Mouse (Mus musculus) activated CD4-positive, CD25-positive, alpha-beta regulatory T cell (primary cell): ENCODE data around the gene Sash3. TPM values are rescaled to one million over a fixed set of nuclear protein-coding genes. Genes with fewer than 3 reads are reported as not detected.

Experiments used
- polyA plus RNA-seq, 2 experiments: library from polyadenylated mRNA; unstranded; fragments of 100-300 nt; shearing (Covaris generic); gene quantifications; one replicate each; pipeline ENCODE4 v1.2.1; 2017

The Sash3 gene
- polyA plus RNA-seq, result 100 to 1,000 TPM; 323 to 455 TPM

DNA sequence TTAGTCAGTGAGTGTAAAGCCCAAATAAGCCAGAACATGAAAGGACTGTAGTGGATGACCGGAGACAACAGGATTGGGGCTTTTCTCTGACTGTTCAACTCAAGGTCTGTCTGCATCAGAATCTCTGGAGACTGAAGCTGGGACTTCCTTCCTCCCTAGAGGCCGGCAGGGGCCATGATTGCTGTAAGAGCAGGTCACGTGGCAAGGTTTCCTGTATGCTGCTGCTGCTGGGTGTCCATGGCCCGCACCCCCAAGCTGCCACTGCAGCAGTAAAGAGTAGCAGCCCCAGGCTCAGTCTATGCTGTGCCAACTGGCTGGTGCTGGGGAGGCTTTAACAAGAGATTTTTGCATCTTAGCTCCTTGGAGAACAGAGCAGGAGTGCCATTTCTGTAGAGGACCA lies at the start of gene Sash3:
Gene Sash3 (plus strand): TSS at position 175 of the 400 bp plus-strand sequence.

DNA sequence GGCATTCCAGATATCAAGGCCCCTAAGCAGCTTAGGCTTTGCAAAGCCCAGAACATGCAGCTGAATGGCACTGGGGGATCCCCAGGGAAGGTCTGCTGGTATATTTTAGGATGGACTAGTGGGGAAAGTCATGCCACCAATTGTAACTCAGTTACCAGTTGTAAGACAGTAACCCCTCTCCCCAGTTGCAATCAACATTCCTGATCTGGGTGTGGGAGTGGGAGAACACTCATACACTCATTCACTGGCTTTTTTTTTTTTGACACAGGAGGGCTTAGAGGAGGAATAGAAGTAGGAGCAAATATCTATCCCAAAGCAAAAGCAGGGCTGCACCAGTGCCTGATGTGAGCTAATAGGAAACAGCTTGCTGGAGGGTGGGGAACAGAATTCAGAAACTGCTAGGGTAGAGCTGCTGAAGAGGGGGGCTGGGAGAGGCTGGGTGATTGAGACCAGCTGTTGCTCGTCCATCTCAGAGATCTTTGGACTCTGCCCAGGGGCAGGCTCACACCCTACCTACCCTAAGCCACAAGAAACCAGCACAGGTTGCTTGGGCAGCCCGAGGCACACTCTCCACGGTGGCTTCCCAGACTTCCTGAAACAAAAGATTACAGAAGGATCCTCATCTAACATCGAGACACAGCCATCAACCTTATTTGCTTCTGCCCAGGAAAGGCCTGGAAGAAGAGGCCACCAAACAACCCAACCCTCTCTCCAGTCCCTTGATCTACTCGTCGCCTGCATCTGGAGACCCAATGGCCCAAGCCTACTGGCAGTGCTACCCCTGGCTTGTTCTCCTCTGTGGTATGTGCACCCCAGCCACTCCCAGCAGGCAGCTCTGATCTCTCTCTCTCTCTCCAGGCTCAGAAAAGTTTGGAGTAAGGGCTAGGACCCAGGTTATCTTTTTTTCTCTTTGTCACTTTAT lies 37.6 kb upstream of the Sash3 start, which contains the start of gene Xpnpep2:
Gene Xpnpep2 (plus strand): TSS at position 332 of the 922 bp plus-strand sequence.

DNA sequence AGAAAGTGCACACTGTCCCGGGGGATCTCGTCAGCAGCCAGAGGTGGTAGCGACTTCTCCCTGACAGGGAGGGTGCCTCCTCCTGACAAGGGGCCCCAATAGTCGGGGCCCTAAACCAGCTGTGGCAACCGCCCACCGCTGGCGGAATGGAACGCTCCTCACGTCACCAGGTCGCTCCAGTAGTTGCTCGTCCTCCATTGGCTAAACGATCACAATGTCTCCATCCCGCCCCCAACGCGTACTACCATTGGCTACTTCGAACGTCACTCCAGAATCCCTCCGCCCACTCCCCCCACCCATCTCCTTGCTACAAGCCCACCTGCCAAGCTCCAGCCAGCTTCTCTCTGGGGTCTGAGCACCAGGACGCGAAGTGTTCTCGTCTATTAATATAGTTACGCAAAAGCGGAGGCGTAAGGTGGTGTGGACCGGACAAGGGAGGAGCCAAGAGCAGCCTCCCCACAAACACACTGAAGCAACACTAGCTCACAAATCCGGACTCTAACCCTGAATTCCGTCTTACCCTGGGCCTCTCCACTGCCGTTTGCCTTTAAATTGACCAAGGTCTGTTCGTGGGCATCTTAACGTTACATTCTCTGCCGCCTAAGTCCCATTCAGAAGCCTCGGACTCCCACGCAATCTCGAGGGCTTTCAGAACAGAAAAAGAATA lies 62.4 kb downstream of the Sash3 start, which contains the start of gene Zdhhc9:
Gene Zdhhc9 (minus strand): TSS at position 360 of the 667 bp plus-strand sequence.

Other genes starting within 250 kb of the Sash3 start
- gene Ocrl, start 234.0 kb upstream of the Sash3 start, polyA plus RNA-seq, result 1 to 10 TPM; 5.6 to 8.2 TPM
- under 1 TPM in 1 of 2 experiments, not detected in 1; 0.23 TPM for gene Apln, start 111.6 kb upstream of the Sash3 start, polyA plus RNA-seq
- under 1 TPM; 0.17 to 0.71 TPM for gene Xpnpep2, start 37.7 kb upstream of the Sash3 start, polyA plus RNA-seq
- gene Zdhhc9, start 62.4 kb downstream of the Sash3 start, polyA plus RNA-seq, result 10 to 100 TPM; 19.1 to 22.7 TPM
- 10 to 100 TPM; 14.5 to 17.2 TPM for gene Utp14a, start 110.4 kb downstream of the Sash3 start, polyA plus RNA-seq
- gene Bcorl1, start 194.9 kb downstream of the Sash3 start, polyA plus RNA-seq, result 1 to 10 TPM; 1.0 to 1.5 TPM